Mouse (Mus musculus) kidney, postnatal 14 days (tissue): ENCODE data around the gene Cpeb2.

ENCODE experiments used
- DNase-seq: peaks from one replicate; pipeline ENCODE4 v3.0.0; 2022; ENCODE audit warnings: mixed read lengths

Gene Cpeb2

GRCm38 (mm10) chr5:43239141-43239835 lies 6.3 kb downstream of the Cpeb2 start:
- no peak for DNase-seq

- DNase-seq: no peak
Measured at GRCm38 (mm10) chr5:43240729-43241128, 7.8 kb downstream of the Cpeb2 start.

- no peak for DNase-seq
Measured at GRCm38 (mm10) chr5:43246236-43246635, 13.3 kb downstream of the Cpeb2 start.

GRCm38 (mm10) chr5:43246954-43247353 lies 14.0 kb downstream of the Cpeb2 start:
- no peak for DNase-seq

GRCm38 (mm10) chr5:43248001-43248430 lies 15.0 kb downstream of the Cpeb2 start:
- no peak for DNase-seq

GRCm38 (mm10) chr5:43257490-43257889 lies 24.5 kb downstream of the Cpeb2 start:
- no peak for DNase-seq

GRCm38 (mm10) chr5:43258472-43259142 lies 25.6 kb downstream of the Cpeb2 start:
- no peak for DNase-seq

GRCm38 (mm10) chr5:43261814-43262213 lies 28.8 kb downstream of the Cpeb2 start:
- DNase-seq: no peak

- DNase-seq: peak; percentile 70
Measured at GRCm38 (mm10) chr5:43263951-43264350, 31.0 kb downstream of the Cpeb2 start.

GRCm38 (mm10) chr5:43264696-43265095 lies 31.7 kb downstream of the Cpeb2 start:
- no peak for DNase-seq

GRCm38 (mm10) chr5:43277982-43278381 lies 45.0 kb downstream of the Cpeb2 start:
- DNase-seq: no peak

- DNase-seq: no peak
Measured at GRCm38 (mm10) chr5:43279774-43280173, 46.8 kb downstream of the Cpeb2 start.

GRCm38 (mm10) chr5:43285756-43286155 lies 52.8 kb downstream of the Cpeb2 start:
- DNase-seq: no peak

GRCm38 (mm10) chr5:43289752-43290446 lies 56.9 kb downstream of the Cpeb2 start:
- no peak for DNase-seq

GRCm38 (mm10) chr5:43293136-43293535 lies 60.2 kb downstream of the Cpeb2 start:
- DNase-seq: no peak

GRCm38 (mm10) chr5:43297459-43297858 lies 64.5 kb downstream of the Cpeb2 start:
- no peak for DNase-seq

- DNase-seq: no peak
Measured at GRCm38 (mm10) chr5:43298975-43299374, 66.0 kb downstream of the Cpeb2 start.

- no peak for DNase-seq
Measured at GRCm38 (mm10) chr5:43300076-43300475, 67.1 kb downstream of the Cpeb2 start.

GRCm38 (mm10) chr5:43300979-43301378 lies 68.0 kb downstream of the Cpeb2 start:
- DNase-seq: no peak

GRCm38 (mm10) chr5:43303504-43303903 lies 70.5 kb downstream of the Cpeb2 start:
- DNase-seq: no peak

GRCm38 (mm10) chr5:43305449-43305848 lies 72.5 kb downstream of the Cpeb2 start:
- DNase-seq: no peak

- DNase-seq: peak; percentile 24
Measured at GRCm38 (mm10) chr5:43309961-43310360, 77.0 kb downstream of the Cpeb2 start.

GRCm38 (mm10) chr5:43324311-43324862 lies 91.4 kb downstream of the Cpeb2 start:
- DNase-seq: no peak

- DNase-seq: no peak
Measured at GRCm38 (mm10) chr5:43325561-43325960, 92.6 kb downstream of the Cpeb2 start.
